Mouse (Mus musculus) erythroblast, embryonic 14.5 days (primary cell): ENCODE data around the gene Dcaf5.

Source experiments
- GATA1 ChIP-seq: IDR thresholded peaks from 2 replicates; pipeline ENCODE4 v1.6.1; 2012; ENCODE audit warnings: low read length, inconsistent platforms, mixed read lengths
- TAL1 ChIP-seq: IDR thresholded peaks from 3 replicates; pipeline ENCODE4 v1.6.1; 2012; ENCODE audit warnings: low read length, inconsistent platforms, mixed read lengths

DNA sequence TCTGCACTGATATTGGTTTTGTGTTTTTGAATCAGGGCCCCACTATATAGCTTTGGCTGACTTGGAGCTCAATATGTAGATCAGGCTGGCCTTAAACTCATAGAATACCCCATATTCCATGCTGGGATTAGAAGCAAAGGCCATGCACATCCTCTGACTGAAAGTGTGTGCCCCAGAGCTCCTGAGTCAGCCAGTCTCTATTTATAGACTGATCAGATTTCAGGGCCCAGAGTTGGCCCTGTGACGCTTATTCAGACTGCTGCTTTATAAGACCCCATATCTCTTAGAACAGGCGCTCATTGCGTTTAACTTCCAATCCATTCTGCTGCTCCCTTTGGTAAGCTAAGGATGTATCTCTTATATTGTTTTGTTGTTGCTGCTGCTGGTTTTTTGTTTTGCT, 43.6 kb upstream of the Dcaf5 start:
- TF ChIP-seq TAL1 (no peak), GATA1 (no peak)
